Mouse (Mus musculus): ENCODE data around the gene Tex19.1. TPM values are rescaled to one million over a fixed set of nuclear protein-coding genes. Genes with fewer than 3 reads are reported as not detected.

Gene Tex19.1
- polyA plus RNA-seq, 1 experiment from 2014 or later, result not detected

- 54% methylated on average over 5 of the region's 5 CpGs for WGBS (ENCODE audit: insufficient replicate concordance)
- Histone ChIP-seq H3K9ac (ENCODE audit: low read depth, low read length) (no peak overlapping the region), H3K36me3 (ENCODE audit: control insufficient read depth, insufficient read depth) (no peaks in the 10 kb centered on the region), H3K27me3 (ENCODE audit: control insufficient read depth, insufficient read depth, low read depth, low read length) (no peaks in the 10 kb centered on the region), H3K9me3 (replicated peaks; ENCODE audit: control insufficient read depth, low read length) (no peaks in the 10 kb centered on the region), H3K4me2 (ENCODE audit: low read depth, low read length) (no peak overlapping the region), H3K4me1 (ENCODE audit: control insufficient read depth, low read depth, low read length) (no peaks in the 10 kb centered on the region), H3K27ac (ENCODE audit: low read length) (no peak overlapping the region), H3K4me3 (ENCODE audit: low read depth, low read length) (no peak overlapping the region)
- no peak for ATAC-seq (ENCODE audit: low read depth)
Measured at GRCm38 (mm10) chr11:121112091-121112775, 33.7 kb upstream of the Tex19.1 start.

- Histone ChIP-seq H3K9me3 (replicated peaks; ENCODE audit: control insufficient read depth, low read length) (no peaks in the 10 kb centered on the region), H3K4me2 (ENCODE audit: low read depth, low read length) (no peak overlapping the region), H3K27me3 (ENCODE audit: control insufficient read depth, insufficient read depth, low read depth, low read length) (no peaks in the 10 kb centered on the region), H3K9ac (ENCODE audit: low read depth, low read length) (no peak overlapping the region), H3K4me3 (ENCODE audit: low read depth, low read length) (no peak overlapping the region), H3K36me3 (ENCODE audit: control insufficient read depth, insufficient read depth) (no peaks in the 10 kb centered on the region), H3K4me1 (ENCODE audit: control insufficient read depth, low read depth, low read length) (no peaks in the 10 kb centered on the region), H3K27ac (ENCODE audit: low read length) (no peak overlapping the region)
- no peak for ATAC-seq (ENCODE audit: low read depth)
- WGBS (ENCODE audit: insufficient replicate concordance), result 80% methylated on average over 18 of the region's 18 CpGs
Measured at GRCm38 (mm10) chr11:121118106-121118505, 27.8 kb upstream of the Tex19.1 start.

DNA sequence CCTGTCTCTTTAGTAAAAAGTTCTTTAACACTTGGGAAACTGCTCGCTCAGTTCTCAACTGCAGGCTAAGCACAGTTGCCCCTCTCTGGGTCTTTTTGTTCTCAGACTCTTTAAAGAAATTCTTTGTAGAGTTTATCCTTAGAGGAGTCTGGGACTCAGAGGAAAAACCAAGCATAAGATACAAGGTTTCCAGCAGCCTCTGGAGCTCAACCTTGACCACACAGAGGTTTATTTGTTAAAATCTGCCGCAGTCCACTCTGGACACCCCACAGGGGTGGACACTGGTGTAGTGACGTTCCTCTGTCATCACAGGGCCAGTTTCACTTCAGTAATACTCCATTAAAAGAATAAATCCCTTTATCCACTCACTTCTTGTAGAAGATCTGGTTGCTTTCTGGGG lies 27.4 kb upstream of the Tex19.1 start, which contains the start of gene Tex19.2:
TSS of gene Tex19.2 (minus strand) at position 101 of the 400 bp plus-strand sequence.
- WGBS (ENCODE audit: insufficient replicate concordance), result 72% methylated on average over 3 of the region's 3 CpGs
- H3K4me3 ChIP-seq (ENCODE audit: low read depth, low read length), result no peak within 1 kb of the TSS
- H3K27me3 ChIP-seq (ENCODE audit: control insufficient read depth, insufficient read depth, low read depth, low read length), result no peaks in the 10 kb centered on the region
- H3K9ac ChIP-seq (ENCODE audit: low read depth, low read length), result no peak within 1 kb of the TSS
- H3K36me3 ChIP-seq (ENCODE audit: control insufficient read depth, insufficient read depth), result no peaks in the 10 kb centered on the region
- no peaks in the 10 kb centered on the region for H3K4me1 ChIP-seq (ENCODE audit: control insufficient read depth, low read depth, low read length)
- H3K4me2 ChIP-seq (ENCODE audit: low read depth, low read length), result no peak within 1 kb of the TSS
- H3K27ac ChIP-seq (ENCODE audit: low read length), result no peak within 1 kb of the TSS
- H3K9me3 ChIP-seq (replicated peaks; ENCODE audit: control insufficient read depth, low read length), result no peaks in the 10 kb centered on the region
- ATAC-seq (ENCODE audit: low read depth), result no peak

DNA sequence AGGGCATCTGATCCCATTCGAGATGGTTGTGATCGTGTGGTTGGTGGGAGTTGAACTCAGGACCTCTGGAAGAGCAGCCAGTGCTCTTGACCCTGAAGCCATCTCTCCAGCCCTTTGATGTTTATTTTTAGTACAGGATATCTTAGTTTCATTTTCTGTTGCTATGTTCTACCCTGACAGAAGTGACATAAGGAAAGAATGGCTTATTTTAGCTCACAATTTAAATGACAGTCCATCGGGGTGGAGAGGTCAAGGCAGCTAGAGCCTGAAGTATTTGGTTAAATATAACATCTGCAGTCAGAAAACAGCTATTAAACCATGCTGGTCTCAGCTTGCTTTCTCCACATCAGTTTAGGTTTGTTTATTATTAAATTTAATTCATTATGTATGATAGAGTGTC lies 24.8 kb upstream of the Tex19.1 start:
- no peaks in the 10 kb centered on the region for H3K27me3 ChIP-seq (ENCODE audit: control insufficient read depth, insufficient read depth, low read depth, low read length)
- no peak overlapping the region for H3K4me3 ChIP-seq (ENCODE audit: low read depth, low read length)
- no peaks in the 10 kb centered on the region; the same call in 1 of the 2 replicates for H3K4me1 ChIP-seq (ENCODE audit: control insufficient read depth, low read depth, low read length)
- whole genome bisulfite sequencing (ENCODE audit: insufficient replicate concordance), result 57% methylated on average over 3 of the region's 3 CpGs
- no peak overlapping the region for H3K27ac ChIP-seq (ENCODE audit: low read length)
- no peak for ATAC-seq (ENCODE audit: low read depth)
- H3K9ac ChIP-seq (ENCODE audit: low read depth, low read length), result no peak overlapping the region
- no peaks in the 10 kb centered on the region for H3K9me3 ChIP-seq (replicated peaks; ENCODE audit: control insufficient read depth, low read length)
- H3K4me2 ChIP-seq (ENCODE audit: low read depth, low read length), result no peak overlapping the region
- H3K36me3 ChIP-seq (ENCODE audit: control insufficient read depth, insufficient read depth), result no peaks in the 10 kb centered on the region

DNA sequence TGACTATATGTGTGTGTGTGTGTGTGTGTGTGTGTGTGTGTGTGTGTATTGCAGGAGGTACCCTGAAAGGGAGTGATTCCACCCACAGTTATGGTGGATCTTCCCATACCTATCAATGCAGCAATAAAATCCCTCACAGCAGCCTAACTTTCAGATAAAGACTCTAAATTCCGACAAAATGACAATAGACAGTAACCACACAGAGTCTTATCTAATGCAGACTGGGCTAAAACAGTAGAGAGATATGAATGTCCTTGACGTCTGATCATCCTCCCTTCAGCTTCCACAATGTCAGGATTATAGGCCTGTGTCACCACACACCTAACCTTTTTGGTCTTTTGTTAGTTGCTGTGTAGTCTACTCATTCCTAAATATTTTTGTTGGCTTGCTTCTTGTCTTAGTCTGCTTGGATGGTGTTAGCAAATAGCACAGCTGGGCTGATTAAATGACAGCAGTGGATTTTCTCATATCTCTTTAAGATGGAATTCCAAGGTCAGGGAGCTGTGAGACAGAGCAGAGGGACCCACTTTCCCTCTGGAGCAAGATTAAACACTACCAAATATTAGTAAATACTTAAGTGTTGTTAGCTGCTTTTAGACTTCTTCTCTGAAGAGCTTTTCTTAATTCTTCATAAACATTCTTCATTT lies 23.8 kb upstream of the Tex19.1 start:
- no peaks in the 10 kb centered on the region for H3K36me3 ChIP-seq (ENCODE audit: control insufficient read depth, insufficient read depth)
- H3K9ac ChIP-seq (ENCODE audit: low read depth, low read length), result no peak overlapping the region
- H3K27ac ChIP-seq (ENCODE audit: low read length), result no peak overlapping the region
- H3K27me3 ChIP-seq (ENCODE audit: control insufficient read depth, insufficient read depth, low read depth, low read length), result no peaks in the 10 kb centered on the region
- no peaks in the 10 kb centered on the region; the same call in 1 of the 2 replicates for H3K4me1 ChIP-seq (ENCODE audit: control insufficient read depth, low read depth, low read length)
- H3K9me3 ChIP-seq (replicated peaks; ENCODE audit: control insufficient read depth, low read length), result no peaks in the 10 kb centered on the region
- 17% methylated on average over 2 of the region's 2 CpGs for WGBS (ENCODE audit: insufficient replicate concordance)
- ATAC-seq (ENCODE audit: low read depth), result no peak
- no peak overlapping the region for H3K4me3 ChIP-seq (ENCODE audit: low read depth, low read length)
- no peak overlapping the region for H3K4me2 ChIP-seq (ENCODE audit: low read depth, low read length)

DNA sequence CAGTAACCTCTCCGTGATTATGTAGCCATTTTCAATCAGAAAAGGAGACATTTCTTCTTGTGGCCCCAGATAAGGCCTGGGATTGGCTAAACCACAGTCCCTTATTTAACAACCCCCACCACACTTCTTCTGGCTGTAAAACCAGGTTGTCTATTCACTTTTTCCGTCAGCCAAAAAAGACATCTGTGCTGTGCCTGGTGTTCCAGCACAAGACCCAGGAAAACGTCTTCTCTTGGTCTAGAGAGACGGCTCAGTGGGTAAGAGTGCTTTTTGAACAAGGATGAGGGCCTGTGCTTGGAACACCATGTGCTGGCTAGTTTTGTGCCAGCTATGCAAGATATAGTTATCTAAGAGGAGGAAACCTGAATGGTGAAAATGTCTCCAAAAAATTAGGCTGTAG lies 22.5 kb upstream of the Tex19.1 start:
- no peaks in the 10 kb centered on the region; the same call in 1 of the 2 replicates for H3K4me1 ChIP-seq (ENCODE audit: control insufficient read depth, low read depth, low read length)
- no peak overlapping the region for H3K4me3 ChIP-seq (ENCODE audit: low read depth, low read length)
- H3K27me3 ChIP-seq (ENCODE audit: control insufficient read depth, insufficient read depth, low read depth, low read length), result no peaks in the 10 kb centered on the region
- H3K9ac ChIP-seq (ENCODE audit: low read depth, low read length), result no peak overlapping the region
- H3K9me3 ChIP-seq (replicated peaks; ENCODE audit: control insufficient read depth, low read length), result no peaks in the 10 kb centered on the region
- no peak overlapping the region for H3K4me2 ChIP-seq (ENCODE audit: low read depth, low read length)
- WGBS (ENCODE audit: insufficient replicate concordance), result 51% methylated on average over 4 of the region's 4 CpGs
- H3K36me3 ChIP-seq (ENCODE audit: control insufficient read depth, insufficient read depth), result no peaks in the 10 kb centered on the region
- no peak for ATAC-seq (ENCODE audit: low read depth)
- H3K27ac ChIP-seq (ENCODE audit: low read length), result no peak overlapping the region

GRCm38 (mm10) chr11:121125522-121126172 lies 20.3 kb upstream of the Tex19.1 start:
- WGBS (ENCODE audit: insufficient replicate concordance), result 29% methylated on average over 3 of the region's 3 CpGs
- no peak overlapping the region for H3K4me2 ChIP-seq (ENCODE audit: low read depth, low read length)
- H3K27ac ChIP-seq (ENCODE audit: low read length), result no peak overlapping the region
- H3K36me3 ChIP-seq (ENCODE audit: control insufficient read depth, insufficient read depth), result no peaks in the 10 kb centered on the region
- H3K27me3 ChIP-seq (ENCODE audit: control insufficient read depth, insufficient read depth, low read depth, low read length), result no peaks in the 10 kb centered on the region
- no peak overlapping the region for H3K4me3 ChIP-seq (ENCODE audit: low read depth, low read length)
- no peaks in the 10 kb centered on the region; the same call in 1 of the 2 replicates for H3K4me1 ChIP-seq (ENCODE audit: control insufficient read depth, low read depth, low read length)
- H3K9me3 ChIP-seq (replicated peaks; ENCODE audit: control insufficient read depth, low read length), result no peaks in the 10 kb centered on the region
- no peak overlapping the region for H3K9ac ChIP-seq (ENCODE audit: low read depth, low read length)
- no peak for ATAC-seq (ENCODE audit: low read depth)

DNA sequence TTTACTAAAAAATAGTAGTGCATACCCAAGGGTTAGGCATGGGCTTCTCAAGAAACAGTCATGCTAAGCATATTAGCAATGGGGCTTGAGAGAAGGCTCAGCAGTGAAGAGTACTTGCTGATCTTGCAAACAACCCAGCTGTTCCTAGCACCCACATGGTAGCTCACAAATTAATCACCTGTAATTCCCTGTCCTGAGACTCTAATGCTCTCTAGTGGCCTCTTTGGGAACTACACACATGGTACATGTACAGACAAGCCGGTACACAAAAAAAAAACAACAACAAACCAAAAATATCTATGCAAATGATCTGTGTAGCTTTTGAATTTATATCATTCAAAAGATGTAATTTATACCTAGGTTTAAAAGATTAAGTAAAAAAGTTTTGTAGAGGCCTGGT lies 19.5 kb upstream of the Tex19.1 start:
- ATAC-seq (ENCODE audit: low read depth), result no peak
- H3K27me3 ChIP-seq (ENCODE audit: control insufficient read depth, insufficient read depth, low read depth, low read length), result no peaks in the 10 kb centered on the region
- no peaks in the 10 kb centered on the region for H3K36me3 ChIP-seq (ENCODE audit: control insufficient read depth, insufficient read depth)
- no peaks in the 10 kb centered on the region; the same call in 1 of the 2 replicates for H3K4me1 ChIP-seq (ENCODE audit: control insufficient read depth, low read depth, low read length)
- no peak overlapping the region for H3K4me2 ChIP-seq (ENCODE audit: low read depth, low read length)
- WGBS (ENCODE audit: insufficient replicate concordance), result 61% methylated on average over 1 of the region's 1 CpGs
- no peak overlapping the region for H3K9ac ChIP-seq (ENCODE audit: low read depth, low read length)
- H3K4me3 ChIP-seq (ENCODE audit: low read depth, low read length), result no peak overlapping the region
- H3K27ac ChIP-seq (ENCODE audit: low read length), result no peak overlapping the region
- no peaks in the 10 kb centered on the region for H3K9me3 ChIP-seq (replicated peaks; ENCODE audit: control insufficient read depth, low read length)

- WGBS (ENCODE audit: insufficient replicate concordance), result 59% methylated on average over 3 of the region's 3 CpGs
- Histone ChIP-seq H3K27me3 (ENCODE audit: control insufficient read depth, insufficient read depth, low read depth, low read length) (no peaks in the 10 kb centered on the region), H3K36me3 (ENCODE audit: control insufficient read depth, insufficient read depth) (no peaks in the 10 kb centered on the region), H3K4me2 (ENCODE audit: low read depth, low read length) (no peak overlapping the region), H3K27ac (ENCODE audit: low read length) (no peak overlapping the region), H3K9me3 (replicated peaks; ENCODE audit: control insufficient read depth, low read length) (no peaks in the 10 kb centered on the region), H3K9ac (ENCODE audit: low read depth, low read length) (no peak overlapping the region), H3K4me3 (ENCODE audit: low read depth, low read length) (no peak overlapping the region), H3K4me1 (ENCODE audit: control insufficient read depth, low read depth, low read length) (no peaks in the 10 kb centered on the region; the same call in 1 of the 2 replicates)
- ATAC-seq (ENCODE audit: low read depth), result no peak
Measured at GRCm38 (mm10) chr11:121127441-121127840, 18.5 kb upstream of the Tex19.1 start.
